7 mouse cellular contexts compared by ENCODE assay signal in the genomic region with DNA sequence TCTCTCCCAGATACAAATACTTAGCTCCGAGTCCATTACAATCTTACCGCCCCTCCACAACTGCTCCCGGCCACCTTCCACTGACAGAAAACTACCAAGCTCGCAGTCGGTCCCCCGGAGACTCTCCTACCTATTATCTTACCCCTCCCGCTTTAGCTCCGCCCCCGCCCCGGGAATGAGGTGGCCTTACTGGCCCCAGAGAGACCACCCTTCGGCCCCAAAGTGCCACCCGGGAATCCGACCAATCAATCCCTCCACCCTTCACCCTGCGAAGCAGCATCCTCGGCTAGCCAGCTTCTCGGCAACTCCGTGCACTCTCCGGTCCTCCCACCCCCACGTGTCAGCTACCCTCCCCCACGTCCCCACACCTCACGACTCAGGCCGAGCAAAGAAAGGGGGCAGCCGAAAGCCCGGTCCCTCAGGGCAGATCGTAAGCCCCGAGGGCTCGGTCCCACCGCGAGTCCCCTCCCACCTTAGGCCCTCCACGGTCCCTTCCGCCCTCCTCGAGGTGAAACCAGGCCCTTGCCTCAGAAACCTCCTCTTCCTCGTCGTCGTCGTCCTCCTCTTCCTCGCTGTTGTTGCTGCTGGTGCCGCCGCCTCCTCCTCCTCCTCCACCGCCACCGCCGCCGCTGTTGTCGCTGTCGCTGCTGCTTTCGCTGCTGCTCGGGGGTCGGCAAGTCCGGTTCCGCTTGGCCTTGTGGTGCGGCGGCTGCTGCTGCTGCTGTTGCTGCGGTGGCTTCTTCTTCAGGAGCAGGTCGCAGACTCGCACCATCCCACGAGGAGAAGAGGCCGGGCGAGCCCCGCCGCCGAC. TPM values are rescaled to one million over a fixed set of nuclear protein-coding genes. Genes with fewer than 3 reads are reported as not detected.
DNase-seq lines count a peak whose midpoint lies in the region; ATAC-seq and TF ChIP-seq lines count a peak whose summit lies in the region.

No protein-coding gene starts in this region.

- under 1% methylated on average over 57 of the region's 61 CpGs for WGBS in intestine, embryonic 15.5 days
- under 1% methylated on average over 61 of the region's 61 CpGs for WGBS in midbrain, embryonic 10.5 days
- under 1% methylated on average over 59 of the region's 61 CpGs for WGBS in small intestine, adult 2 months

- peak overlapping the region; percentile 100 for H3K27ac ChIP-seq in intestine, embryonic 15.5 days
- H3K27ac ChIP-seq in midbrain, embryonic 10.5 days (replicated peaks): peak overlapping the region; percentile 99
- peak overlapping the region; percentile 91 for H3K27ac ChIP-seq in small intestine, adult 2 months (ENCODE audit: insufficient read depth, low read depth, low read length)

- H3K4me1 ChIP-seq in intestine, embryonic 15.5 days (replicated peaks): no peaks in the 10 kb centered on the region; the same call in 1 of the 2 replicates
- peaks cover 25% of the 10 kb centered on the region for H3K4me1 ChIP-seq in midbrain, embryonic 10.5 days
- H3K4me1 ChIP-seq in small intestine, adult 2 months (ENCODE audit: control insufficient read depth, insufficient read depth, insufficient read length, low read length): peaks cover 2% of the 10 kb centered on the region; the same call in 1 of the 2 replicates

- no peaks in the 10 kb centered on the region for H3K36me3 ChIP-seq in intestine, embryonic 15.5 days
- peaks cover 19% of the 10 kb centered on the region for H3K36me3 ChIP-seq in midbrain, embryonic 10.5 days
- H3K36me3 ChIP-seq in small intestine, adult 2 months (ENCODE audit: control insufficient read depth, insufficient read depth, low read length): no peaks in the 10 kb centered on the region

- 0 out of 2 replicates have a peak, but pooled peaks have one; percentile 5 for TF ChIP-seq CTCF in small intestine, adult 2 months (IDR thresholded peaks at IDR 0.05; ENCODE audit: extremely low read depth, insufficient read length, insufficient replicate concordance, low read depth, low read length)

- DNase-seq in adrenal gland, adult 2 months: peak; percentile 75
- peak; percentile 57 for DNase-seq in embryo, embryonic 10 days (ENCODE audit: low spot score)
- DNase-seq in gastrocnemius, postnatal 10 days: peak; percentile 49
- peak; percentile 51 for DNase-seq in left cerebral cortex, postnatal 4 days
- peak; percentile 66 for DNase-seq in midbrain, embryonic 10.5 days (ENCODE audit: low spot score)

- peak; percentile 34 for ATAC-seq in intestine, embryonic 15.5 days

- intact Hi-C loops in left cerebral cortex, postnatal 4 days (cut with DNase I): loop anchor here (10.0 kb wide), 1 partner anchor 141 kb away; the partner anchor contains the start of gene Cox18

- peak overlapping the region; percentile 99 for H3K9ac ChIP-seq in intestine, embryonic 15.5 days

- H3K4me2 ChIP-seq in intestine, embryonic 15.5 days (replicated peaks): peak overlapping the region; percentile 53

- H3K4me3 ChIP-seq in intestine, embryonic 15.5 days (replicated peaks): peak overlapping the region; percentile 92
- H3K4me3 ChIP-seq in midbrain, embryonic 10.5 days: peak overlapping the region; percentile 92
- H3K4me3 ChIP-seq in small intestine, adult 2 months (ENCODE audit: low read depth, low read length): peak overlapping the region; percentile 88

- no peaks in the 10 kb centered on the region for H3K9me3 ChIP-seq in intestine, embryonic 15.5 days
- H3K9me3 ChIP-seq in midbrain, embryonic 10.5 days (replicated peaks): no peaks in the 10 kb centered on the region

- TF ChIP-seq POLR2A in small intestine, adult 2 months (IDR thresholded peaks at IDR 0.05; ENCODE audit: low read depth, low read length): no peak

- no peaks in the 10 kb centered on the region for H3K27me3 ChIP-seq in intestine, embryonic 15.5 days (replicated peaks)
- H3K27me3 ChIP-seq in midbrain, embryonic 10.5 days (ENCODE audit: low read depth, poor library complexity, severe bottlenecking): no peaks in the 10 kb centered on the region
- no peaks in the 10 kb centered on the region for H3K27me3 ChIP-seq in small intestine, adult 2 months (ENCODE audit: control insufficient read depth, insufficient read depth, low read length)

RNA-seq across cellular contexts. Expression of gene Ankrd17, which starts 1.0 kb away (rescaled TPM):
- total RNA-seq in adrenal gland, adult 2 months (2021): 100 to 1,000 TPM in 1 of 2 experiments, 10 to 100 TPM in 1; 68.6 to 108 TPM
- polyA plus RNA-seq in adrenal gland, adult 2 months (2012; rRNA removed): 12.0 and 14.5 TPM in 2 replicates
- total RNA-seq in gastrocnemius, postnatal 10 days (2021): 10 to 100 TPM; 49.5 to 65.3 TPM
- polyA plus RNA-seq in intestine, embryonic 15.5 days (2015; fragmentation: Nextera tagmentation; extraction: Ambion mirVana): 23.1 and 23.2 TPM in 2 replicates
- total RNA-seq in left cerebral cortex, postnatal 4 days (2021): 100 to 1,000 TPM; 119 to 122 TPM
- 22.7 and 23.1 TPM in 2 replicates for polyA plus RNA-seq in midbrain, embryonic 10.5 days (2016; fragmentation: Nextera tagmentation; extraction: Ambion mirVana)
- 6.6 and 13.0 TPM in 2 replicates for polyA plus RNA-seq in small intestine, adult 2 months (2012; rRNA removed)

RNA-seq across cellular contexts. Expression of gene Gm9958, which starts 1.7 kb away (rescaled TPM):
- 1 to 10 TPM; 2.3 to 3.0 TPM for total RNA-seq in adrenal gland, adult 2 months (2021)
- polyA plus RNA-seq in adrenal gland, adult 2 months (2012; rRNA removed): 0.66 and 1.1 TPM in 2 replicates
- 1 to 10 TPM; 1.0 to 1.6 TPM for total RNA-seq in gastrocnemius, postnatal 10 days (2021)
- polyA plus RNA-seq in intestine, embryonic 15.5 days (2015; fragmentation: Nextera tagmentation; extraction: Ambion mirVana): 5.5 and 6.6 TPM in 2 replicates
- 1 to 10 TPM; 1.6 to 1.9 TPM for total RNA-seq in left cerebral cortex, postnatal 4 days (2021)
- 8.2 and 9.2 TPM in 2 replicates for polyA plus RNA-seq in midbrain, embryonic 10.5 days (2016; fragmentation: Nextera tagmentation; extraction: Ambion mirVana)
- polyA plus RNA-seq in small intestine, adult 2 months (2012; rRNA removed): 0.09 and 0.43 TPM in 2 replicates

Comparison
In these comparisons a context has a peak if more than half of its experiments do, and no peak if none do; other contexts are left out.
1. Peak in every context shown above with its lines: DNase-seq, ATAC-seq, H3K4me3 ChIP-seq and H3K27ac ChIP-seq.